Comparison of ENCODE assay signal across 27 mouse cellular contexts in genomic region chr1:106139137-106139536, GRCm38 (mm10).
"Had no signal": no experiment of that assay in that cellular context is flagged by ENCODE, and none has a peak within 500 bp of the region (broad histone marks: within the 10 kb centered on the region; RNA-seq: fewer than 3 reads in every experiment).

No protein-coding gene starts in this region.

- H3K4me2 ChIP-seq: embryonic facial prominence, embryonic 12.5 days; embryonic facial prominence, embryonic 13.5 days; embryonic facial prominence, embryonic 15.5 days; forebrain, embryonic 12.5 days; forebrain, embryonic 13.5 days; forebrain, embryonic 15.5 days had no signal

- H3K9me3 ChIP-seq: embryonic facial prominence, embryonic 10.5 days; embryonic facial prominence, embryonic 12.5 days; embryonic facial prominence, embryonic 13.5 days; embryonic facial prominence, embryonic 15.5 days; forebrain, embryonic 10.5 days; forebrain, embryonic 12.5 days; forebrain, embryonic 13.5 days; forebrain, embryonic 15.5 days had no signal

- ATAC-seq: forebrain, embryonic 13.5 days; forebrain, embryonic 14.5 days; forebrain, embryonic 15.5 days; forebrain, embryonic 16.5 days; forebrain, postnatal 0 days had no signal

- H3K27me3 ChIP-seq: embryonic facial prominence, embryonic 12.5 days; embryonic facial prominence, embryonic 13.5 days; embryonic facial prominence, embryonic 15.5 days; forebrain, embryonic 12.5 days; forebrain, embryonic 13.5 days; forebrain, embryonic 15.5 days had no signal

- H3K9ac ChIP-seq: embryonic facial prominence, embryonic 12.5 days; embryonic facial prominence, embryonic 13.5 days; embryonic facial prominence, embryonic 15.5 days; forebrain, embryonic 12.5 days; forebrain, embryonic 13.5 days; forebrain, embryonic 15.5 days; forebrain, postnatal 0 days had no signal

- DNase-seq: cerebellum, adult 2 months; cerebellum, adult 8-10 months; cerebellum, adult 9-10 months; cerebellum, adult 9-11 months; cerebellum, postnatal 10 days; cerebellum, postnatal 14 days; cerebellum, postnatal 25 days; cerebellum, postnatal 36 days; embryo, embryonic 11 days; forebrain, postnatal 0 days; gastrocnemius, adult 2 months; gastrocnemius, postnatal 10 days; gastrocnemius, postnatal 14 days; gastrocnemius, postnatal 36 days; heart, adult 18-20 months; heart, adult 2 months had no signal

- H3K4me3 ChIP-seq: embryonic facial prominence, embryonic 10.5 days; embryonic facial prominence, embryonic 12.5 days; embryonic facial prominence, embryonic 13.5 days; embryonic facial prominence, embryonic 15.5 days; erythroblast, embryonic 14.5 days; forebrain, embryonic 10.5 days; forebrain, embryonic 12.5 days; forebrain, embryonic 13.5 days; forebrain, embryonic 15.5 days; gastrocnemius, adult 2 months; heart, adult 2 months had no signal

- H3K27ac ChIP-seq: embryonic facial prominence, embryonic 10.5 days; embryonic facial prominence, embryonic 12.5 days; embryonic facial prominence, embryonic 13.5 days; embryonic facial prominence, embryonic 15.5 days; forebrain, embryonic 10.5 days; forebrain, embryonic 12.5 days; forebrain, embryonic 13.5 days; forebrain, embryonic 15.5 days; gastrocnemius, adult 2 months; heart, adult 2 months had no signal

- H3K36me3 ChIP-seq: embryonic facial prominence, embryonic 10.5 days; embryonic facial prominence, embryonic 12.5 days; embryonic facial prominence, embryonic 13.5 days; embryonic facial prominence, embryonic 15.5 days; forebrain, embryonic 10.5 days; forebrain, embryonic 12.5 days; forebrain, embryonic 15.5 days had no signal

- H3K4me1 ChIP-seq: embryonic facial prominence, embryonic 10.5 days; embryonic facial prominence, embryonic 12.5 days; embryonic facial prominence, embryonic 13.5 days; embryonic facial prominence, embryonic 15.5 days; forebrain, embryonic 10.5 days; forebrain, embryonic 15.5 days had no signal
